Mouse (Mus musculus) heart, embryonic 16.5 days (tissue): ENCODE data around the gene Chmp1a. TPM values are rescaled to one million over a fixed set of nuclear protein-coding genes. Genes with fewer than 3 reads are reported as not detected.
"Not testable (repeated sequence)": the region's sequence is repeated elsewhere in the genome, so short reads cannot be mapped to it uniquely, and the experiment has no call there.

Source experiments
- ATAC-seq: fragments of 200-750 bp; cut with Nextera tagmentation; replicated peaks from 2 replicates; pipeline ENCODE4 v1.8.0; 2017; ENCODE audit warnings: moderate number of reproducible peaks; ENCODE audit not compliant: insufficient read depth, low FRiP score; ENCODE audit errors: extremely low read depth
- H3K27ac ChIP-seq: fragments of 300-500 bp; sonication (generic); 2 replicates; pipeline ENCODE4 v1.5.1; 2014; ENCODE audit warnings: mild to moderate bottlenecking, low read length, control low read depth, moderate library complexity
- H3K27me3 ChIP-seq: fragments of 300-500 bp; sonication (generic); 2 replicates; pipeline ENCODE4 v1.6.1; 2014; ENCODE audit warnings: low read length, mixed read lengths; ENCODE audit not compliant: control insufficient read depth, insufficient read depth
- H3K36me3 ChIP-seq: fragments of 300-500 bp; sonication (generic); 2 replicates; pipeline ENCODE4 v1.6.1; 2014; ENCODE audit not compliant: control insufficient read depth, insufficient read depth
- H3K4me1 ChIP-seq: fragments of 300-500 bp; sonication (generic); 2 replicates; pipeline ENCODE4 v1.6.1; 2014; ENCODE audit warnings: low read length, mixed read lengths; ENCODE audit not compliant: control insufficient read depth, insufficient read depth
- H3K4me2 ChIP-seq: fragments of 300-500 bp; sonication (generic); 2 replicates; pipeline ENCODE4 v1.6.1; 2014; ENCODE audit warnings: low read depth, mild to moderate bottlenecking, control low read depth, low read length
- H3K4me3 ChIP-seq: fragments of 300-500 bp; sonication (generic); 2 replicates; pipeline ENCODE4 v1.5.1; 2014; ENCODE audit warnings: mild to moderate bottlenecking, control low read depth, low read length
- H3K9ac ChIP-seq: fragments of 300-500 bp; sonication (generic); 2 replicates; pipeline ENCODE4 v1.6.1; 2014; ENCODE audit warnings: low read length, control low read depth
- H3K9me3 ChIP-seq: fragments of 300-500 bp; sonication (generic); replicated peaks from 2 replicates; pipeline ENCODE4 v1.6.1; 2016; ENCODE audit warnings: low read length; ENCODE audit not compliant: control insufficient read depth
- WGBS: fragments of 180-500 bp; shearing (Covaris S2); extraction: QIAGEN DNeasy Blood & Tissue Kit; methylation state at CpG from one replicate; pipeline ENCODE4 v1.1.7; 2014; 5-methylcytosine and 5-hydroxymethylcytosine counted together
- polyA plus RNA-seq: library from polyadenylated mRNA; unstranded; fragments of >200 nt; fragmentation: Nextera tagmentation; extraction: Ambion mirVana; gene quantifications from 2 replicates; pipeline ENCODE4 v1.2.1, GENCODE M21; 2015

Gene Chmp1a
- polyA plus RNA-seq, 1 experiment from 2014 or later: 108 TPM

GRCm38 (mm10) chr8:123220917-123221316 lies 8.4 kb upstream of the Chmp1a start:
- Histone ChIP-seq H3K9ac (no peak overlapping the region), H3K4me3 (no peak overlapping the region), H3K4me1 (peaks cover 11% of the 10 kb centered on the region), H3K4me2 (no peak overlapping the region), H3K36me3 (no peaks in the 10 kb centered on the region), H3K27ac (no peak overlapping the region), H3K9me3 (no peaks in the 10 kb centered on the region), H3K27me3 (no peaks in the 10 kb centered on the region)
- WGBS: 48% methylated on average over 1 of the region's 1 CpGs
- no peak for ATAC-seq

GRCm38 (mm10) chr8:123215430-123215829 lies 2.9 kb upstream of the Chmp1a start:
- Histone ChIP-seq H3K9ac (no peak overlapping the region), H3K9me3 (no peaks in the 10 kb centered on the region), H3K4me2 (no peak overlapping the region), H3K27me3 (no peaks in the 10 kb centered on the region), H3K27ac (0 out of 2 replicates have a peak overlapping the region, but pooled peaks have one; percentile 16), H3K4me1 (peaks cover 23% of the 10 kb centered on the region), H3K4me3 (no peak overlapping the region), H3K36me3 (no peaks in the 10 kb centered on the region)
- WGBS: 48% methylated on average over 3 of the region's 3 CpGs
- no peak; the same call in 1 of the 2 replicates for ATAC-seq

- H3K36me3 ChIP-seq: peaks cover 12% of the 10 kb centered on the region
- H3K9me3 ChIP-seq: no peaks in the 10 kb centered on the region
- peaks cover 23% of the 10 kb centered on the region for H3K4me1 ChIP-seq
- 17% methylated on average over 22 of the region's 22 CpGs for WGBS
- H3K4me3 ChIP-seq: peak overlapping the region; percentile 95
- peak overlapping the region; percentile 97 for H3K9ac ChIP-seq
- H3K27ac ChIP-seq: peak overlapping the region; percentile 56; the same call in 1 of the 2 replicates
- H3K27me3 ChIP-seq: no peaks in the 10 kb centered on the region
- peak overlapping the region; percentile 79 for H3K4me2 ChIP-seq
- ATAC-seq: peak; percentile 2; the same call in 1 of the 2 replicates
These were observed 682 bp upstream of the Chmp1a start for GRCm38 (mm10) chr8:123213118-123213772.

GRCm38 (mm10) chr8:123211876-123212275 lies 687 bp downstream of the Chmp1a start:
- H3K27me3 ChIP-seq: no peaks in the 10 kb centered on the region
- peaks cover 21% of the 10 kb centered on the region for H3K36me3 ChIP-seq
- H3K4me3 ChIP-seq: peak overlapping the region; percentile 95
- H3K4me2 ChIP-seq: peak overlapping the region; percentile 79
- WGBS: 33% methylated on average over 10 of the region's 10 CpGs
- peaks cover 23% of the 10 kb centered on the region for H3K4me1 ChIP-seq
- no peak overlapping the region; the same call in 1 of the 2 replicates for H3K27ac ChIP-seq
- H3K9ac ChIP-seq: peak overlapping the region; percentile 97
- ATAC-seq: no peak
- no peaks in the 10 kb centered on the region for H3K9me3 ChIP-seq

- 90% methylated on average over 3 of the region's 3 CpGs for WGBS
- H3K4me3 ChIP-seq: no peak overlapping the region
- H3K4me1 ChIP-seq: no peaks in the 10 kb centered on the region
- H3K36me3 ChIP-seq: peaks cover 19% of the 10 kb centered on the region
- no peak overlapping the region for H3K27ac ChIP-seq
- no peak overlapping the region for H3K4me2 ChIP-seq
- no peaks in the 10 kb centered on the region; the same call in 1 of the 2 replicates for H3K27me3 ChIP-seq
- no peak for ATAC-seq
- H3K9ac ChIP-seq: no peak overlapping the region
- no peaks in the 10 kb centered on the region for H3K9me3 ChIP-seq
These were observed 9.0 kb downstream of the Chmp1a start for GRCm38 (mm10) chr8:123203571-123203970.

GRCm38 (mm10) chr8:123202288-123202687 lies 10.3 kb downstream of the Chmp1a start:
- Histone ChIP-seq H3K9me3 (no peaks in the 10 kb centered on the region), H3K27ac (no peak overlapping the region), H3K9ac (no peak overlapping the region), H3K4me2 (no peak overlapping the region), H3K4me1 (no peaks in the 10 kb centered on the region), H3K27me3 (no peaks in the 10 kb centered on the region; the same call in 1 of the 2 replicates), H3K4me3 (no peak overlapping the region), H3K36me3 (peaks cover 12% of the 10 kb centered on the region)
- 29% methylated on average over 5 of the region's 5 CpGs for WGBS
- ATAC-seq: no peak

GRCm38 (mm10) chr8:123199864-123200263 lies 12.7 kb downstream of the Chmp1a start:
- no peaks in the 10 kb centered on the region for H3K9me3 ChIP-seq
- no peak overlapping the region for H3K4me2 ChIP-seq
- H3K27me3 ChIP-seq: no peaks in the 10 kb centered on the region; the same call in 1 of the 2 replicates
- H3K9ac ChIP-seq: no peak overlapping the region
- H3K4me1 ChIP-seq: no peaks in the 10 kb centered on the region
- 46% methylated on average over 14 of the region's 14 CpGs for WGBS
- ATAC-seq: no peak
- H3K36me3 ChIP-seq: no peaks in the 10 kb centered on the region
- no peak overlapping the region for H3K4me3 ChIP-seq
- no peak overlapping the region for H3K27ac ChIP-seq

GRCm38 (mm10) chr8:123197016-123197415 lies 15.5 kb downstream of the Chmp1a start:
- H3K4me3 ChIP-seq, H3K9ac ChIP-seq, H3K27ac ChIP-seq, ATAC-seq, H3K9me3 ChIP-seq, H3K4me1 ChIP-seq, H3K4me2 ChIP-seq, H3K27me3 ChIP-seq, H3K36me3 ChIP-seq: not testable (repeated sequence)
- WGBS: 71% methylated on average over 5 of the region's 5 CpGs

- H3K27ac ChIP-seq: no peak overlapping the region
- WGBS: 88% methylated on average over 9 of the region's 9 CpGs
- H3K27me3 ChIP-seq: no peaks in the 10 kb centered on the region
- no peaks in the 10 kb centered on the region for H3K9me3 ChIP-seq
- H3K9ac ChIP-seq: no peak overlapping the region
- no peak overlapping the region for H3K4me3 ChIP-seq
- H3K36me3 ChIP-seq: no peaks in the 10 kb centered on the region
- H3K4me1 ChIP-seq: no peaks in the 10 kb centered on the region
- no peak overlapping the region for H3K4me2 ChIP-seq
- no peak for ATAC-seq
These were observed 18.8 kb downstream of the Chmp1a start for GRCm38 (mm10) chr8:123193771-123194170.
